9 mouse cellular contexts compared by ENCODE assay signal in the genomic region with DNA sequence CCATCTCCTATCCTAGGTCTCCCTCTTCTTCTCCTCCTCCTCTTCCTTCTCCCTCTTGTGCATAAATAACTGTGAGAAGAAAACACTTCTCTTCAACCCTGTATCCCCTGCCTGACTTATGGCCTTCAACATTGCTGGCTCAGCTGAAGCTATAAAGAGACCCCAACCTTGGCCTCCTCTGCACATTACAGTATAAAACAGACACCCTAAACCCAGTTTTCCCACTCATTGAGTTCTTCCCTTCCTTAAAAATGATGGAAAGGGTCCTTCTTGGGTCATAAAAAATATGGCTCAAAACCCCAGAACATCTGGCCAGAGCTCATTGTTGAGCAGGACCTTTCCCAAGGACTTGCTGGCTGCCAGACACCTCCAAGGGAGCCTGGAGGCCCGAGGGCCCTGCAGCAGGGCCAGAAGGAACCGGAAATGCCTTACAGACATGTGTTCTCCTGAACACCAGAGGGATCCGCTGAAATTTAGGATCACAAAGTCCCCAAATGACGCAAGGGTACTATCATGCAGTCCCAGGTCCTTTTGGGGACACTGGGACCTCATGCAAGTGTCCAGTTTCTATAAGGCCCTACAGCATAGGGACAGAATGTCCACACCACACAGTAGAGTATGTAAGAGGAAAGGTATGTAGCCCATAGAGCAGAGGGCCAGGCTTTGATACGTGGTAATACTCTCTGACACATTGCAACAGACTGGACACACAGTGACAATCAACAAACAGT.
DNase-seq lines count a peak whose midpoint lies in the region; ATAC-seq and TF ChIP-seq lines count a peak whose summit lies in the region.
"Had no signal": no experiment of that assay in that cellular context is flagged by ENCODE, and none has a peak within 500 bp of the region (broad histone marks: within the 10 kb centered on the region; RNA-seq: fewer than 3 reads in every experiment).

No protein-coding gene starts in this region.

- peak; percentile 19; the same call in 1 of the 2 replicates for ATAC-seq in hindbrain, postnatal 0 days
- peak; percentile 33; the same call in 1 of the 2 replicates for ATAC-seq in forebrain, embryonic 14.5 days

- H3K27ac ChIP-seq in hindbrain, postnatal 0 days = no peak overlapping the region
- no peak overlapping the region for H3K27ac ChIP-seq in hindbrain, embryonic 10.5 days
- H3K27ac ChIP-seq in embryonic facial prominence, embryonic 10.5 days (replicated peaks) = peak overlapping the region; percentile 63
- H3K27ac ChIP-seq in forebrain, embryonic 14.5 days (ENCODE audit: low read depth, low read length) = no peak overlapping the region
- H3K27ac ChIP-seq: midbrain, embryonic 12.5 days had no signal

- no peak for DNase-seq in hindbrain, postnatal 0 days (ENCODE audit: low spot score)
- DNase-seq in hindbrain, embryonic 10.5 days (ENCODE audit: low spot score) = no peak
- no peak for DNase-seq in embryonic facial prominence, embryonic 10.5 days (ENCODE audit: low spot score)
- no peak for DNase-seq in forebrain, embryonic 14.5 days (ENCODE audit: low spot score)
- DNase-seq in kidney, postnatal 14 days = peak; percentile 34
- no peak for DNase-seq in adrenal gland, postnatal 10 days
- DNase-seq in adrenal gland, postnatal 36 days = no peak
- no peak for DNase-seq in left cerebral cortex, adult 18-20 months (ENCODE audit: low spot score in 2 of 2)

- 81% methylated on average over 5 of the region's 5 CpGs for WGBS in hindbrain, postnatal 0 days
- 86% methylated on average over 5 of the region's 5 CpGs for WGBS in hindbrain, embryonic 10.5 days
- WGBS in embryonic facial prominence, embryonic 10.5 days = 79% methylated on average over 5 of the region's 5 CpGs
- WGBS in forebrain, embryonic 14.5 days = 82% methylated on average over 5 of the region's 5 CpGs

- H3K9ac ChIP-seq in hindbrain, postnatal 0 days (replicated peaks; ENCODE audit: low read length) = no peak overlapping the region
- no peak overlapping the region for H3K9ac ChIP-seq in forebrain, embryonic 14.5 days (ENCODE audit: low read length)
- H3K9ac ChIP-seq: midbrain, embryonic 12.5 days had no signal

- no peaks in the 10 kb centered on the region for H3K36me3 ChIP-seq in hindbrain, postnatal 0 days (ENCODE audit: insufficient read depth, low read length)
- no peaks in the 10 kb centered on the region for H3K36me3 ChIP-seq in hindbrain, embryonic 10.5 days
- H3K36me3 ChIP-seq in embryonic facial prominence, embryonic 10.5 days (replicated peaks) = no peaks in the 10 kb centered on the region
- no peaks in the 10 kb centered on the region for H3K36me3 ChIP-seq in forebrain, embryonic 14.5 days (ENCODE audit: control insufficient read depth, insufficient read depth, low read length)
- H3K36me3 ChIP-seq: midbrain, embryonic 12.5 days had no signal

- no peak overlapping the region for H3K4me2 ChIP-seq in hindbrain, postnatal 0 days (ENCODE audit: low read depth, low read length)
- no peak overlapping the region for H3K4me2 ChIP-seq in forebrain, embryonic 14.5 days (ENCODE audit: low read length)
- H3K4me2 ChIP-seq: midbrain, embryonic 12.5 days had no signal

- H3K27me3 ChIP-seq in hindbrain, postnatal 0 days (ENCODE audit: insufficient read depth, low read length) = no peaks in the 10 kb centered on the region
- no peaks in the 10 kb centered on the region for H3K27me3 ChIP-seq in hindbrain, embryonic 10.5 days (ENCODE audit: insufficient read depth, poor library complexity, severe bottlenecking)
- H3K27me3 ChIP-seq in embryonic facial prominence, embryonic 10.5 days (replicated peaks; ENCODE audit: low read depth, poor library complexity, severe bottlenecking) = no peaks in the 10 kb centered on the region
- no peaks in the 10 kb centered on the region for H3K27me3 ChIP-seq in forebrain, embryonic 14.5 days (replicated peaks; ENCODE audit: control insufficient read depth, insufficient read depth, low read length)

- no peak overlapping the region for H3K4me3 ChIP-seq in hindbrain, postnatal 0 days (ENCODE audit: low read length)
- no peak overlapping the region for H3K4me3 ChIP-seq in hindbrain, embryonic 10.5 days
- H3K4me3 ChIP-seq in embryonic facial prominence, embryonic 10.5 days = no peak overlapping the region
- no peak overlapping the region for H3K4me3 ChIP-seq in forebrain, embryonic 14.5 days (ENCODE audit: low read depth, low read length)
- H3K4me3 ChIP-seq: midbrain, embryonic 12.5 days had no signal

- no peaks in the 10 kb centered on the region for H3K4me1 ChIP-seq in hindbrain, postnatal 0 days (ENCODE audit: insufficient read depth, low read length)
- peaks cover 7% of the 10 kb centered on the region; the same call in 1 of the 2 replicates for H3K4me1 ChIP-seq in hindbrain, embryonic 10.5 days (replicated peaks)
- H3K4me1 ChIP-seq in embryonic facial prominence, embryonic 10.5 days = peaks cover 26% of the 10 kb centered on the region
- no peaks in the 10 kb centered on the region for H3K4me1 ChIP-seq in forebrain, embryonic 14.5 days (ENCODE audit: control insufficient read depth, insufficient read depth, low read length)
- H3K4me1 ChIP-seq: midbrain, embryonic 12.5 days had no signal

- no peak for TF ChIP-seq CTCF in hindbrain, postnatal 0 days (IDR thresholded peaks at IDR 0.05; ENCODE audit: low read depth)

- H3K9me3 ChIP-seq in hindbrain, postnatal 0 days (ENCODE audit: low read length) = no peaks in the 10 kb centered on the region
- H3K9me3 ChIP-seq in hindbrain, embryonic 10.5 days = no peaks in the 10 kb centered on the region
- no peaks in the 10 kb centered on the region for H3K9me3 ChIP-seq in embryonic facial prominence, embryonic 10.5 days
- H3K9me3 ChIP-seq in forebrain, embryonic 14.5 days (replicated peaks; ENCODE audit: control insufficient read depth, low read length) = no peaks in the 10 kb centered on the region
- H3K9me3 ChIP-seq: midbrain, embryonic 12.5 days had no signal
